14 mouse cellular contexts compared by ENCODE assay signal in genomic region chr5:142413723-142414445, GRCm38 (mm10). TPM values are rescaled to one million over a fixed set of nuclear protein-coding genes. Genes with fewer than 3 reads are reported as not detected.
DNase-seq lines count a peak whose midpoint lies in the region; ATAC-seq lines count a peak whose summit lies in the region.
"Had no signal": no experiment of that assay in that cellular context is flagged by ENCODE, and none has a peak within 500 bp of the region (broad histone marks: within the 10 kb centered on the region; RNA-seq: fewer than 3 reads in every experiment).

No protein-coding gene starts in this region.

- no peaks in the 10 kb centered on the region for H3K9me3 ChIP-seq in heart, embryonic 10.5 days
- H3K9me3 ChIP-seq in heart, embryonic 12.5 days (replicated peaks): no peaks in the 10 kb centered on the region
- no peaks in the 10 kb centered on the region for H3K9me3 ChIP-seq in kidney, embryonic 14.5 days (ENCODE audit: control insufficient read depth, low read length)
- no peaks in the 10 kb centered on the region for H3K9me3 ChIP-seq in neural tube, embryonic 13.5 days
- H3K9me3 ChIP-seq in neural tube, embryonic 15.5 days (replicated peaks): no peaks in the 10 kb centered on the region
- no peaks in the 10 kb centered on the region for H3K9me3 ChIP-seq in midbrain, embryonic 13.5 days

- peak overlapping the region; percentile 18 for H3K27ac ChIP-seq in heart, embryonic 10.5 days
- H3K27ac ChIP-seq in heart, embryonic 12.5 days (ENCODE audit: poor library complexity, severe bottlenecking): no peak overlapping the region
- peak overlapping the region; percentile 37; the same call in 1 of the 2 replicates for H3K27ac ChIP-seq in kidney, embryonic 14.5 days (ENCODE audit: low read depth, low read length)
- peak overlapping the region; percentile 38; the same call in 1 of the 2 replicates for H3K27ac ChIP-seq in neural tube, embryonic 13.5 days (replicated peaks)
- H3K27ac ChIP-seq in neural tube, embryonic 15.5 days (replicated peaks): no peak overlapping the region
- H3K27ac ChIP-seq in midbrain, embryonic 13.5 days: peak overlapping the region; percentile 45; the same call in 1 of the 2 replicates

- H3K4me2 ChIP-seq in heart, embryonic 12.5 days: no peak overlapping the region
- H3K4me2 ChIP-seq in kidney, embryonic 14.5 days (replicated peaks; ENCODE audit: low read depth, low read length): no peak overlapping the region
- H3K4me2 ChIP-seq in neural tube, embryonic 13.5 days: no peak overlapping the region
- H3K4me2 ChIP-seq in neural tube, embryonic 15.5 days: no peak overlapping the region
- no peak overlapping the region for H3K4me2 ChIP-seq in midbrain, embryonic 13.5 days (replicated peaks)

- no peak for ATAC-seq in heart, embryonic 12.5 days (ENCODE audit: insufficient number of reproducible peaks, low FRiP score)
- ATAC-seq in kidney, embryonic 14.5 days (ENCODE audit: low FRiP score, low TSS enrichment): no peak
- ATAC-seq in neural tube, embryonic 13.5 days (ENCODE audit: low read depth): no peak
- no peak for ATAC-seq in neural tube, embryonic 15.5 days (ENCODE audit: low FRiP score)
- ATAC-seq in midbrain, embryonic 13.5 days: no peak

- no peaks in the 10 kb centered on the region for H3K27me3 ChIP-seq in heart, embryonic 10.5 days (ENCODE audit: insufficient read depth, poor library complexity, severe bottlenecking)
- H3K27me3 ChIP-seq in heart, embryonic 12.5 days (replicated peaks): no peaks in the 10 kb centered on the region
- no peaks in the 10 kb centered on the region for H3K27me3 ChIP-seq in kidney, embryonic 14.5 days (ENCODE audit: control insufficient read depth, insufficient read depth, low read length)
- peaks cover 4% of the 10 kb centered on the region; the same call in 1 of the 2 replicates for H3K27me3 ChIP-seq in neural tube, embryonic 13.5 days
- no peaks in the 10 kb centered on the region for H3K27me3 ChIP-seq in neural tube, embryonic 15.5 days (replicated peaks)
- no peaks in the 10 kb centered on the region for H3K27me3 ChIP-seq in midbrain, embryonic 13.5 days

- intact Hi-C loops in gastrocnemius, postnatal 36 days (cut with DNase I): no loop called here

- H3K36me3 ChIP-seq in heart, embryonic 10.5 days: peaks cover 9% of the 10 kb centered on the region
- no peaks in the 10 kb centered on the region for H3K36me3 ChIP-seq in heart, embryonic 12.5 days
- H3K36me3 ChIP-seq in kidney, embryonic 14.5 days (ENCODE audit: control insufficient read depth, insufficient read depth, low read length): no peaks in the 10 kb centered on the region
- H3K36me3 ChIP-seq in neural tube, embryonic 13.5 days: peaks cover 9% of the 10 kb centered on the region; the same call in 1 of the 2 replicates
- no peaks in the 10 kb centered on the region for H3K36me3 ChIP-seq in neural tube, embryonic 15.5 days
- peaks cover 5% of the 10 kb centered on the region; the same call in 1 of the 2 replicates for H3K36me3 ChIP-seq in midbrain, embryonic 13.5 days

- no peak for DNase-seq in heart, embryonic 10.5 days (ENCODE audit: low spot score)
- DNase-seq in kidney, postnatal 4 days: no peak
- no peak for DNase-seq in gastrocnemius, postnatal 36 days
- DNase-seq: cerebellum, postnatal 10 days; heart, postnatal 4 days; left cerebral cortex, postnatal 4 days; lung, postnatal 4 days; right cerebral cortex, postnatal 25 days had no signal

- 31% methylated on average over 9 of the region's 9 CpGs for WGBS in heart, embryonic 10.5 days
- 29% methylated on average over 9 of the region's 9 CpGs for WGBS in heart, embryonic 12.5 days
- WGBS in kidney, embryonic 14.5 days: 50% methylated on average over 9 of the region's 9 CpGs
- 22% methylated on average over 9 of the region's 9 CpGs for WGBS in neural tube, embryonic 13.5 days
- 23% methylated on average over 9 of the region's 9 CpGs for WGBS in neural tube, embryonic 15.5 days
- WGBS in midbrain, embryonic 13.5 days: 17% methylated on average over 9 of the region's 9 CpGs

- H3K9ac ChIP-seq in heart, embryonic 12.5 days: no peak overlapping the region
- H3K9ac ChIP-seq in kidney, embryonic 14.5 days (ENCODE audit: low read depth, low read length): 0 out of 2 replicates have a peak overlapping the region, but pooled peaks have one; percentile 31
- 0 out of 2 replicates have a peak overlapping the region, but pooled peaks have one; percentile 23 for H3K9ac ChIP-seq in neural tube, embryonic 13.5 days
- H3K9ac ChIP-seq in neural tube, embryonic 15.5 days (replicated peaks): no peak overlapping the region
- no peak overlapping the region for H3K9ac ChIP-seq in midbrain, embryonic 13.5 days (replicated peaks)

- H3K4me1 ChIP-seq in heart, embryonic 10.5 days: peaks cover 89% of the 10 kb centered on the region
- H3K4me1 ChIP-seq in heart, embryonic 12.5 days (replicated peaks): peaks cover 78% of the 10 kb centered on the region
- peaks cover 51% of the 10 kb centered on the region for H3K4me1 ChIP-seq in kidney, embryonic 14.5 days (ENCODE audit: control insufficient read depth, insufficient read depth, low read length)
- peaks cover 66% of the 10 kb centered on the region for H3K4me1 ChIP-seq in neural tube, embryonic 13.5 days (replicated peaks)
- peaks cover 53% of the 10 kb centered on the region for H3K4me1 ChIP-seq in neural tube, embryonic 15.5 days
- H3K4me1 ChIP-seq in midbrain, embryonic 13.5 days (replicated peaks): peaks cover 63% of the 10 kb centered on the region

- no peak overlapping the region for H3K4me3 ChIP-seq in heart, embryonic 10.5 days
- H3K4me3 ChIP-seq in heart, embryonic 12.5 days: no peak overlapping the region
- no peak overlapping the region for H3K4me3 ChIP-seq in kidney, embryonic 14.5 days (ENCODE audit: low read length)
- no peak overlapping the region for H3K4me3 ChIP-seq in neural tube, embryonic 13.5 days
- H3K4me3 ChIP-seq in neural tube, embryonic 15.5 days (replicated peaks): no peak overlapping the region
- no peak overlapping the region for H3K4me3 ChIP-seq in midbrain, embryonic 13.5 days (replicated peaks)
- H3K4me3 ChIP-seq: erythroblast, embryonic 14.5 days had no signal

RNA-seq across cellular contexts. Expression of gene Foxk1, which starts 12.6 kb away (rescaled TPM):
- 3.3 and 4.5 TPM in 2 replicates for polyA plus RNA-seq in heart, embryonic 10.5 days (2016; fragmentation: Nextera tagmentation; extraction: Ambion mirVana)
- 5.8 and 7.2 TPM in 2 replicates for polyA plus RNA-seq in heart, embryonic 12.5 days (2016; fragmentation: Nextera tagmentation; extraction: Ambion mirVana)
- 4.4 and 6.5 TPM in 2 replicates for polyA plus RNA-seq in kidney, embryonic 14.5 days (2014; fragmentation: Nextera tagmentation; extraction: Ambion mirVana)
- 5.6 and 7.2 TPM in 2 replicates for polyA plus RNA-seq in neural tube, embryonic 13.5 days (2015; fragmentation: Nextera tagmentation; extraction: Ambion mirVana)
- 4.8 and 6.0 TPM in 2 replicates for polyA plus RNA-seq in neural tube, embryonic 15.5 days (2015; fragmentation: Nextera tagmentation; extraction: Ambion mirVana)
- 4.8 and 5.1 TPM in 2 replicates for polyA plus RNA-seq in midbrain, embryonic 13.5 days (2015; fragmentation: Nextera tagmentation; extraction: Ambion mirVana)
- total RNA-seq in gastrocnemius, postnatal 36 days (2021): 10 to 100 TPM; 12.5 to 14.5 TPM

RNA-seq across cellular contexts. Expression of gene Ap5z1, which starts 49.9 kb away (rescaled TPM):
- 8.7 and 11.1 TPM in 2 replicates for polyA plus RNA-seq in heart, embryonic 10.5 days (2016; fragmentation: Nextera tagmentation; extraction: Ambion mirVana)
- 7.3 and 9.9 TPM in 2 replicates for polyA plus RNA-seq in heart, embryonic 12.5 days (2016; fragmentation: Nextera tagmentation; extraction: Ambion mirVana)
- 7.2 and 10.1 TPM in 2 replicates for polyA plus RNA-seq in kidney, embryonic 14.5 days (2014; fragmentation: Nextera tagmentation; extraction: Ambion mirVana)
- 10.9 and 14.1 TPM in 2 replicates for polyA plus RNA-seq in neural tube, embryonic 13.5 days (2015; fragmentation: Nextera tagmentation; extraction: Ambion mirVana)
- polyA plus RNA-seq in neural tube, embryonic 15.5 days (2015; fragmentation: Nextera tagmentation; extraction: Ambion mirVana): 12.4 and 12.7 TPM in 2 replicates
- 14.3 and 14.8 TPM in 2 replicates for polyA plus RNA-seq in midbrain, embryonic 13.5 days (2015; fragmentation: Nextera tagmentation; extraction: Ambion mirVana)
- total RNA-seq in gastrocnemius, postnatal 36 days (2021): 1 to 10 TPM; 3.4 to 4.2 TPM

Comparison
In these comparisons a context has a peak if more than half of its experiments do, and no peak if none do; other contexts are left out.
1. H3K27ac ChIP-seq: peak in heart, embryonic 10.5 days (single experiment), kidney, embryonic 14.5 days (single experiment), neural tube, embryonic 13.5 days (single experiment) and midbrain, embryonic 13.5 days (single experiment); none in heart, embryonic 12.5 days (single experiment) and neural tube, embryonic 15.5 days (single experiment).
2. H3K9ac ChIP-seq: peak in kidney, embryonic 14.5 days (single experiment) and neural tube, embryonic 13.5 days (single experiment); none in heart, embryonic 12.5 days (single experiment), neural tube, embryonic 15.5 days (single experiment) and midbrain, embryonic 13.5 days (single experiment).